Mouse (Mus musculus): ENCODE results near the gene Bad.

Gene Bad

GRCm38 (mm10) chr19:6968491-6969271, 27.0 kb downstream of the Bad start:
- DNase-seq (ENCODE audit: low spot score): peak; percentile 43

- no peak for DNase-seq (ENCODE audit: low spot score)
Measured at GRCm38 (mm10) chr19:6969291-6969664, 27.6 kb downstream of the Bad start.

DNA sequence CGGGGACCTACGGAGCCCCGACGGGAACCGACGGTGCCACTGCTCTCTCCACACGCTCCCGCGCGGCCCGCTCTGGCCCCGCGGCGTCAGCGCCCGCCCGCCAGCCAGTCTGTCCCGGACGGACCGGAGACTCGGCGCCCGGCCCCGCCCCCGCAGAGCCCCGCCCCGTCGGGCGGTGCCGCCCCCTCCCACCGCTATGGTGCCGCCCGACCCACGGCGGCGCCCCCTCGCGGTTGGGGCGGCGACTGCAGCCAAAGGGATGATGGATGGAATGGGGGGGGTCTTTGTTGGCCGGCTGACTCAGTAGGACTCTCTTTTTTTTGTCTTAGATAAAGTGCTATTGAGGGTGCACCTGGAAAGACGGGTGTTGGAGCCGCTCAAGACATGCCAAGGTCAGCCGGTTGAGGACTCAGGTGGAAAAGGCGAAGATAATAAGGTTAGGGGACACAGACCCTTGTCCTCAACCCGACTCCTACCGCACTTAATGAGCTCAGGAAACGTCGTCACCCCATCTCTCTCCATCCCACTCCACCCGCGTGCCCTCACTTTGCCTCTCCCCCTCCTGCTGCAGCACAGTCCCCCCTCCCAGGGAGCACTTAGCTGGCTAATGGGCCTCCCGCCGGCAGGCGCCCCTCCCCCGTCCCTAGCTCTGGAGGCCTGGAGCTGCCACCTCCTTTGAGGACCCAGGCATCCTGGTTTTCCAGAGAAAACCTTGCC, 28.2 kb downstream of the Bad start:
- peak; percentile 83 for DNase-seq (ENCODE audit: low spot score)

GRCm38 (mm10) chr19:6970460-6971085, 28.9 kb downstream of the Bad start:
- peak; percentile 48 for DNase-seq (ENCODE audit: low spot score)

DNA sequence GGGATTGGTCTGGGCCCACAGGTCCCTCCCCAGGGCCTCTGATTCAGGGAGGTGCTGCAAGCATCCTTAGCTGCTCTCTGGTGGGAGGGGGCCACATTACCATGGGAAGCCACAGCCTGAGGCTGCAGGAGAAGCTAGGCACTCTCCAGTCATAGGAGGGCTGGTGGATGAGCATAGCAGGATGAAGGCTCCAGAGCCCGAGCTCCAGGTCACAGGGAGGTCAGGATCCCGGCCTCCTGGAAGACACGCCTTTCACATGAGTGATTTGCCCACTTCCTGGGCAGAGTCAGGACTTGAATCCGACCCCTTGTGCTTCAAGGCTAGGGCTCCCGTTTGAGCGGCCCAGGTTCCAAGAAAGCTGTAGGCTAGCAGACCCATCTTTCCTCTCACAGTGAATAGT, 30.0 kb downstream of the Bad start:
- no peak for DNase-seq (ENCODE audit: low spot score)

DNA sequence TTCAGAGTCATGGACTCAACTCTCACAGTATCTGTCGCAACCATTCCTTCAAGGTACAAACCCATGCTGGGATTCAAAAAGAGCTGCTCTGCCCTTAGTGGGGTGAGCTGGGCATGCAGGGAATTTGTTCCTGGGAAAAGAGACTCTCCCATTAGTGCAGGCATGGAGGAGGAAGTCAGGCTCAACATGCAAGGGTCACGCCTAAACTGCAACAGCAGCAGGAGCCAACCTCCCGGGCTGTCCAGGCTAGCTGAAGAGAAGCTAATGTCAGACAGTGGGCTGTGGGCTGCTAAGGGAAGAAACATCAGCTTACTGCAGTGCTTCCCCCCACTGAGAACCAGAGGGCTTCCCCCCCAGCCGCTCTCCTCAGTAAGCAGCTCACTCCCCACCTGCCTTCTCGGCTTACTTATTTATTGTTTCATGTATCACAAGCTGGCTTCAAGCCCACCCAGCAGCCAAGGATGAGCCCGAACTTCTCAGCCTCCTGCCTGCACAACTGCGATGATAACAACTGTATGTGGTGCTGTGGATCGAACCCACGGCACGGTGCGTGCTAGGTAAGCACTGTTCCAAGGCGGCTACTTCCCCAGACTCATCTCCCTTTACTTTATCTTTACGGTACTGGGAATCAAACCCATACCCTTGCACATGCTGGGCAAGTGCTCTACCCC, 30.7 kb downstream of the Bad start:
- DNase-seq (ENCODE audit: low spot score): no peak

GRCm38 (mm10) chr19:6973581-6974190, 32.0 kb downstream of the Bad start:
- DNase-seq (ENCODE audit: low spot score): no peak

DNA sequence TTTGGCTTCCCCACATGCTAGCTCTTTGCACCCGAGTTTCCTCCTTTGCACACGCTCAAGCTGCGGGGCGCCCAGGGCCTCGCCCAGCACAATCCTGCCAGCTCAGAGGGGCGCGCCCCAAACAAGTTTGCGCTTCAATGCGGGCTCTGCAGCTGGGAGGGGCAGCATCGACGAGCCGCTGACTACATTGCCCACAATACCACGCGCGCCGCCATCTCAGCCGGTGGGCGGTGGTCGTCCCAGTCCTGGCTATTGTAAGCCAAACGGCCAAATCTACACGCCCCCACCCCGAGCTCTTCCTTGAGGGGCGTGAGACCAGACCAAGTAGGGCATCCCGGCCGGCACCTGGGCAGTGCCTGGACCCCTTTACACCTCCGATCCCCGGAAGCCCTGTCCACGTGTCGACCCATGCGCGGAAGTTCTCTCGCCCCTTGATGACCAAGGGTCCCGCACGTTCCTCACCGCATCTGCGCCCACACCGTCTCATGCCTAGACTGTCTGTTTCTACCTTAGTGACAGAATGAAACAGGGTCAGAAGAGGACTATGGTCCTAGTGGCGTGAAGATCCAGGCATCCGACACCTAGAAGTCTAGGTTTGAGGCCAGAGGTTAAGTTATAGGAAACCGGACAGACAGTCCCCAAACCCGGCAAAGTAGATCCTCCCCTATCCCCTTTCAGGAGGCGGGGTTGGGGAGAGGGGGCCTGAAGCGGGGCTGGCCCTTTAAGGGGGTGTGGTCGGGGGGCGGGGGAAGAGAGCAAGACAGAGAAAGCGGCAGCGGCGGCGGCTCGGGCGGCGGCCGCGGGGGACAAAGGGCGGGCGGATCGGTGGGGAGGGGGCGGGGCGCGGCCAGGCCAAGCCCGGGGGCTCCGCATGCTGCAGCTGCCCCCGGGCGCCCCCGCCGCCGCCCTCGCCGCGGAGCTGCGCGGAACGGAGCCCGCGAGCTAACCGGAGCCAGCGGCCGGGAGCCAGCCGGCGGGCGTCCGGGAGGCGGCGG, 32.8 kb downstream of the Bad start, which contains the start of gene Ppp1r14b:
TSS of gene Ppp1r14b (plus strand) at position 758 of the 995 bp plus-strand sequence.
- peak; percentile 84 for DNase-seq (ENCODE audit: low spot score)

- DNase-seq (ENCODE audit: low spot score): peak; percentile 71
Measured at GRCm38 (mm10) chr19:6975537-6976521, 34.2 kb downstream of the Bad start, which contains the start of gene Plcb3. Gene Plcb3, minus strand, starts transcription at chr19:6976470.

DNA sequence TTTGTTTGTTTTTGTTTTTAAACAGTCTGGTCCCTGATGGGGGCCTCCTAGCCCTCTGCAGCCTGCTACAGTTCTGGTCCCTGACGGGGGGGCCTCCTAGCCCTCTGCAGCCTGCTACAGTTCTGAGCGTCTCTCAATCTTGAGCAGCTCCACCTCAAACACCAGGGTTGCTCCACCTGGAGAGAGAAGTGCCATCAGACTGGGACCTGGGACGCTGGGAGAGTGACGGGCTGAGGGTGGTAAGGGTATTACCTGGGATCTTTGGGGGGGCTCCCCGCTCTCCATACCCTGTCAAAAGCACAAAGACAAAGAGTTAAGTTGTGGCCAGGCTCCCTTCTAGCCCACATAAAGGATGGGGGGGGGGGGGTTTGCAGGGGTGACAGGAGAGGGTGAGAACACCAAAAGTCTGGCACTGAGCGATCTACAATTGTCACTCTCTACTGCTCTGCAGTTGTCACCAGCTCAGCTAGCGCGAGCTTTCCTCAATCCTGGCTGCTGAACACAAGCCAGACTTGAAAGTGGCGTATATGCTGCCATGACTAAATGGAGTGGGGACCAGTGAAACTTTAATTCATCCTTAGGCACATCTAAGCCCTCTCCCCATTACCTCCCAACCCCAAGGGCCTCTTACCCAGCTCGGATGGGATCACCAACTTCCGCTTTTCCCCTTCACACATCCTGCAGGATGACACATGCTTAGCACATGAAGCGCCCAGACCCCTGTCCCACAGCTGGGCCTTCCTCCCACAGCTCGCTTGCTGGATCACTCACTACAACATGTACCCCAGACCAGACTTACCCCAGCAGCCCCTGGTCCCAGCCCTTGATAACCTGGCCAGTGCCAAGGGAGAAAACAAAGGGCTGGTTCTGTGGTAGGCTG, 36.3 kb downstream of the Bad start:
- DNase-seq (ENCODE audit: low spot score): no peak

- no peak for DNase-seq (ENCODE audit: low spot score)
Measured at GRCm38 (mm10) chr19:6978639-6978974, 36.9 kb downstream of the Bad start.

DNA sequence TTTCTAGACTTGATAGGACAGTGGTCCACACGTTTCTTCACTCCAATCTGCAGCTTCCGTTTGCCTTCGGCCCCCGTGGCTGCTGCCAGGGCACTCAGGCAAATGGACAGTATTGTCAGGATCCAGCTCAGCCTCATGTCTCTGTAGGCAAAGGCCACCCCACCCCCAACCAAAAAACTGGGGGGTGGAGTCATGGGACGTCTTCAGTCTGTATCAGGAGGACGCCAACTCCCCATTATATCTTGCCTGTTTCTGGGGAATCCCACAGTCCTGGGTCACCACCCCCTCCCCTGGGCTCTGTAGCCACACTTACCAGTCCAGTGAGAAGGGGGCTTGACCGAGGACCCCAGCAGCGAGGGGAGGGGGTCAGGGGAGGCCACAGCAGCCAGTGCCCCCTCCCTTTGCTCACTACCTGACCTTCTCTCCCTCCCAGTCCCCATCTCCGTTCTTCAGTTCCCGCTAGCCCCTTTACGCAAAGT, 37.4 kb downstream of the Bad start:
- DNase-seq (ENCODE audit: low spot score): peak; percentile 51

DNA sequence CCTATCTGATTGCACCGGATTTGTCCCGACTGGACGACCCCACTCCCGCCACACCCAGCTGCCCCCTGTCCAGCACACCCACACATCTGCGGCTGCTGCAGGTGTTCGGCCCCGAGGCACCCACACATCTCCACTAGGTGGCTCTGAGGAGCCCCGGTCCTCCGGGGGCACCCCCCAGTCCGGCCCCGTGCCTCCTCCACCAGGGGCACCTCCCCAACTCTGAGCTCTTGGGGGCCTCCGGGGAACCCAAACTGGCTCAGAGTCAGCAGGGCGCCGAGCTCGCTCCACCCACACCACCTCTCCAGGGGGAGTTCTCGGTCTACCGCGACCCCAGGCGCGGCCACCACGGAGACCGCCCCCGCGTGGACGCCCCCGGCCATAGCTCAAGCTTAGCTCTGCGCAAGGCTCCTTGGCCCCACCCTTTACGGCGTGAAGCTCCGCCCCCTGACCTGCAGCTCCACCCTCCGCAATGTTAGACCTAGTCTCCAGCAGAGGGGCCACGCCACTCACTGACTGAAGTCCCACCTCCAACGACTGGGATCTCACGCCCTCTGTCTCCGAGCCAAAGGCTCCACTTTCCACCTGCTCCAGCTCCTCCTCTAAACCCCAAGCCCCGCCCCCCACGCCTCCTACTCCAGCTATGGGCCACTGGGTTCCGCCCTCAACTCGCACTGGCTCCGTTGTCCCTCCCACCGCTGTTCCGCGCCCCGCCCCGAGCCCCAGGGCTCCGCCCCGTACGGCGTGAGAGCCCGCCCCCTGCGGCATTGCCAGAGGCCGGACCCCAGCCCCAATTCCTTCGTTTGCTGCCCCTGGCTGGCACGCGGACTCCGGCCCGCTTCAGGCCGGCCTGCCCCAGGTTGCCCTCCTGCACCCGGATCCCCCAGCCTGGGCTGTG, 38.1 kb downstream of the Bad start:
- DNase-seq (ENCODE audit: low spot score): peak; percentile 100

DNA sequence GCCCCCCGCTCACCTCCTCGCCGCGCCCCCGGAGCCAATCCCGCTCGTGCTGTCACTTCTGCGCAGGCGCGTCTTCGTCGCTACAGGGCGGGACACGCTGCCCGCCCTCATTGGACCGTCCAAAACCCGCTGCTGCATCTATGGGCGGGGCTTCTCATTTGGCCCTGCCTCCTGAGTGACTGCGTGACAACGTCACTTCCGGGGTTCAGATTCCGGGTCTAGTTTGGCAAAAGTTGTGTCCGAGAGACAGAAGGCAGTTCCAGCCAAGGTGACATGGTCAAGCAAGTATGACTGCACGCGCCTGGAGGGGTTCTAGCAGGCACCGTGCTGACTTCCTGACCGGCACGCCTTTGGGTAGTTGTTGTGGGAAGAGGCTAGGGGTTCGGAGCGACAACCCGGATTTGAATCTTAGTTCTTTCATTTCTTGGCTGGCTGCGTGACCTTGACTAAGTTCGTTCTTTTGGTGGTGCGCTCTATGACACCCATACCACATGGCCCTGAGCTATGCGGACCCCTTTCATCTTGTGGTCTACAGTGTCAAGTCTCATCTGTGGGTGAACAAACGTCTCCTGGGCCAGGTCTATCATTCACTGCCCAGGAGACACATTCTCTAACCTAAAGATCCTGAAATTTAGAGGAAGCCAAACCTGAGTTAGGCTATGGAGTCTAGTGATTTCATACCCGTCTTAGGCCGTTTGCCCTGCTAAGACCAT, 38.9 kb downstream of the Bad start, which contains the start of gene Fkbp2:
TSS of gene Fkbp2 (minus strand) at position 121 of the 713 bp plus-strand sequence.
- DNase-seq (ENCODE audit: low spot score): peak; percentile 99

DNA sequence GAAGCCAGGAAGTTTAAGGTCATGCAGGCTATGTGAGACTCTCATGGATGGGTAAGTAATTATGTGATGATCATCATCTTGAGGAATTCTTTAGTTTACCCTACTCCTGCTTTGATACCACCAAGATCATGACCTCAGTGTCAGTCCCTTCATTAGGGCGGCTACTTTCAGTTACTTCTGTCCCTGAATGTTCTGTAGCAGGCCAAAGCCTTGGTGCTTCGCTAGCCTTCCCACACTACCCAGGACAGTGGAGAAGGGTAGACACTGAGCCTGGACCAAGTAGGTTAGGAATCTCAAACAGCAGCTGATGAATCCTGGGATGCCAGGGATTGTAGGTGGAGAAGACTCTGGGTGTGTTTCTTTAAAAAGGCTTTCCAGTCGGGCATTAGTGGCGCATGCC, 39.8 kb downstream of the Bad start:
- no peak for DNase-seq (ENCODE audit: low spot score)

DNA sequence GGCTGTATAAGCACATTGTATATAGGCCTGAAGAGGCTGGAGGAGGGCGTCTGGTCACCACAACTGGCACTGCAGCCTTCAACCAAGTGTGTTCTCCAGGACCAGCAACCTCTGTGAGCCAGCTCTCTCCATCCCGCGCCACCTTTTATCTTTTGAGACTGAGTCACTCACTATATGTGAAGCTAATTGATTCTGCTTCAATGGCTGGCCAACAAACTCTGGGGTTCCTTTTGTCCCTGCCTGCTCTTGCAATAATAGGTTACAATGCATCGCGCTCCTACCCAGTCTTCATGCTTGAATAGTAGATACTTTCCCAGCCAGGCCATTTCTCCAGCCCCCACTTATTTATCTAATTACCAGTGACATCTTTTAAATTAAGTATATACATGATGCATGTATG, 42.0 kb downstream of the Bad start:
- DNase-seq (ENCODE audit: low spot score): no peak

DNA sequence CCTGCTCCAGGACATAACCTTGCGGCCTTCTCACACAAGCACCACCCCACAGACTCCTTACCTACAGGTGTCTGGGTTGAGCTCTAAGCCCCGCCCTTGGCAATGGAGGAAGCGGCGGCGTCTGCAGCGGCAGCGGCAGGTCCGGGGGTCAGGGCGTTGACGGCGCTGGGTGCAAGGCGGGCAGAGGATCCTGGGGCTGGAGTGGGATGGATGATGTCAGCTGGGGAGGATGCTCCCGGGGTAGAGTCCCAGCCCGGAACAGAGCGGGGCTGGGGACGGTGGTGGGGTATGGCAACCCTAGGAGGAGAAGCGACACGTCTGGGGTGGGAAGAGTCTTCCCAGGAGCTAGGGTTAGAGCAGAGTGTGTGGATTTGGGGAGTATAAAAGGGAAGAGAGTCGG, 43.6 kb downstream of the Bad start:
- no peak for DNase-seq (ENCODE audit: low spot score)

Measured in ovary, postnatal 36 days (tissue).